Mouse (Mus musculus) liver, adult 2 months (tissue): Measurements from ENCODE around the gene Abi2.

Experiments
- CTCF ChIP-seq: fragments of 200-500 bp; IDR thresholded peaks from 2 replicates; pipeline ENCODE4 v1.5.1; 2011; ENCODE audit warnings: low read depth, low read length, control low read depth
- POLR2A ChIP-seq: fragments of 200-500 bp; IDR thresholded peaks from 2 replicates; pipeline ENCODE4 v1.6.1; 2011; ENCODE audit warnings: low read length, control low read depth; ENCODE audit not compliant: insufficient read depth; ENCODE audit errors: extremely low read depth

DNA sequence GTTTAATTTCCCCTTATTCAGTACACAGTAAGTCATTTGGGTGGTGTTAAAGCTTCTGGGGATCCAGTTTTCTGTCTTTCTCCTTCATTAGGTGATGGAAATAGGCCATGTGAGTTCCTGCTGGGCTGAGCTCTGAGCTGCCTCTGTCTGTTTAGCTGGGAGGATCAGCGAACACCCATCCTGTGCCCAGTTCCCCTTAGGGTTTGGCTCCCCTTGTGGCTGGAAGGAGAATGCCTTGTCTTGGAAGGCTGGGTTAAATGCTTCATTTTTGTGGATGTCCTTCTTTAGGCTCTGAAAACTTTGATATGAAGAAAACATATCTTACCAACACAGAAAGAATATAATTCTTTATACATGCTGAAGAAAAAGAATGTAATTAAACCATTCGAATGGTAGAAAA lies 19.5 kb downstream of the Abi2 start:
- peak; percentile 78 for TF ChIP-seq CTCF
- TF ChIP-seq POLR2A = no peak
